ENCODE assay signal across 20 mouse cellular contexts in genomic region chr13:60553326-60553725, GRCm38 (mm10).
"Had no signal": no experiment of that assay in that cellular context is flagged by ENCODE, and none has a peak within 500 bp of the region (broad histone marks: within the 10 kb centered on the region; RNA-seq: fewer than 3 reads in every experiment).

No protein-coding gene starts in this region.

- DNase-seq: kidney, postnatal 10 days; kidney, postnatal 36 days; layer of hippocampus, postnatal 36 days; liver, embryonic 13.5 days; lung, adult 2 months; lung, postnatal 14 days; lung, postnatal 4 days; right cerebral cortex, adult 18-20 months; right cerebral cortex, postnatal 14 days; right cerebral cortex, postnatal 4 days; thymus, adult 2 months; thymus, postnatal 14 days; thymus, postnatal 4 days had no signal

- H3K4me3 ChIP-seq: kidney, embryonic 15.5 days; left cerebral cortex, adult 2 months; liver, embryonic 13.5 days; midbrain, embryonic 12.5 days; midbrain, embryonic 15.5 days; myocyte; neural tube, embryonic 13.5 days had no signal

- H3K27ac ChIP-seq: kidney, embryonic 15.5 days; left cerebral cortex, adult 2 months; liver, embryonic 13.5 days; midbrain, embryonic 12.5 days; midbrain, embryonic 15.5 days; neural tube, embryonic 13.5 days; stomach, postnatal 0 days had no signal
